Mouse (Mus musculus) forebrain, embryonic 13.5 days (tissue): ENCODE data around the gene Pard3b. TPM values are rescaled to one million over a fixed set of nuclear protein-coding genes. Genes with fewer than 3 reads are reported as not detected.

Source experiments
- ATAC-seq: fragments of 200-750 bp; cut with Nextera tagmentation; 2 replicates; pipeline ENCODE4 v1.8.0; 2017
- H3K27ac ChIP-seq: fragments of 300-500 bp; sonication (generic); 2 replicates; pipeline ENCODE4 v1.5.1; 2015; ENCODE audit warnings: inconsistent platforms, mild to moderate bottlenecking, moderate library complexity
- H3K27me3 ChIP-seq: fragments of 300-500 bp; sonication (generic); 2 replicates; pipeline ENCODE4 v1.6.1; 2015; ENCODE audit warnings: mild to moderate bottlenecking, inconsistent platforms
- H3K36me3 ChIP-seq: fragments of 300-500 bp; sonication (generic); 2 replicates; pipeline ENCODE4 v1.6.1; 2015; ENCODE audit warnings: mild to moderate bottlenecking, inconsistent platforms; ENCODE audit not compliant: poor library complexity, severe bottlenecking
- H3K4me1 ChIP-seq: fragments of 300-500 bp; sonication (generic); 2 replicates; pipeline ENCODE4 v1.6.1; 2015; ENCODE audit warnings: inconsistent platforms
- H3K4me2 ChIP-seq: fragments of 300-500 bp; sonication (generic); 2 replicates; pipeline ENCODE4 v1.6.1; 2015; ENCODE audit warnings: inconsistent platforms, mild to moderate bottlenecking, moderate library complexity
- H3K4me3 ChIP-seq: fragments of 300-500 bp; sonication (generic); 2 replicates; pipeline ENCODE4 v1.5.1; 2015; ENCODE audit warnings: mild to moderate bottlenecking, inconsistent platforms
- H3K9ac ChIP-seq: fragments of 300-500 bp; sonication (generic); 2 replicates; pipeline ENCODE4 v1.6.1; 2015; ENCODE audit warnings: mild to moderate bottlenecking, inconsistent platforms
- H3K9me3 ChIP-seq: fragments of 300-500 bp; sonication (generic); replicated peaks from 2 replicates; pipeline ENCODE4 v1.6.1; 2016; ENCODE audit warnings: inconsistent platforms
- WGBS: fragments of 180-500 bp; shearing (Covaris S2); methylation state at CpG from one replicate; pipeline ENCODE4 v1.1.7; 2015; 5-methylcytosine and 5-hydroxymethylcytosine counted together
- polyA plus RNA-seq: library from polyadenylated mRNA; unstranded; fragments of >200 nt; fragmentation: Nextera tagmentation; extraction: Ambion mirVana; gene quantifications from 2 replicates; pipeline ENCODE4 v1.2.1, GENCODE M21; 2015

Pard3b gene
- polyA plus RNA-seq, 1 experiment from 2014 or later: 10.5 TPM

GRCm38 (mm10) chr1:62309376-62309775, 670.8 kb downstream of the Pard3b start:
- no peaks in the 10 kb centered on the region for H3K36me3 ChIP-seq

GRCm38 (mm10) chr1:62325237-62325636, 686.6 kb downstream of the Pard3b start:
- Histone ChIP-seq H3K4me3 (no peak overlapping the region), H3K4me1 (peaks cover 10% of the 10 kb centered on the region), H3K9me3 (no peaks in the 10 kb centered on the region; the same call in 1 of the 2 replicates), H3K27ac (no peak overlapping the region), H3K36me3 (no peaks in the 10 kb centered on the region), H3K4me2 (no peak overlapping the region), H3K9ac (no peak overlapping the region), H3K27me3 (no peaks in the 10 kb centered on the region)
- WGBS: 6% methylated on average over 5 of the region's 5 CpGs
- no peak for ATAC-seq

More at GRCm38 (mm10) chr1:62309376-62309775, 670.8 kb downstream of the Pard3b start:
- no peak for ATAC-seq
- Histone ChIP-seq H3K4me3 (no peak overlapping the region), H3K27me3 (no peaks in the 10 kb centered on the region), H3K9ac (no peak overlapping the region), H3K4me2 (no peak overlapping the region), H3K27ac (no peak overlapping the region), H3K4me1 (0 out of 2 replicates have a peak, but pooled peaks cover 3% of the 10 kb centered on the region), H3K9me3 (no peaks in the 10 kb centered on the region)
- 91% methylated on average over 6 of the region's 6 CpGs for WGBS

GRCm38 (mm10) chr1:62327743-62328142, 689.1 kb downstream of the Pard3b start:
- WGBS: 92% methylated on average over 5 of the region's 5 CpGs

GRCm38 (mm10) chr1:62328808-62329207, 690.2 kb downstream of the Pard3b start:
- H3K4me1 ChIP-seq: peaks cover 15% of the 10 kb centered on the region
- no peak overlapping the region for H3K4me3 ChIP-seq
- WGBS: 81% methylated on average over 3 of the region's 3 CpGs
- H3K27ac ChIP-seq: no peak overlapping the region
- H3K9me3 ChIP-seq: no peaks in the 10 kb centered on the region
- no peaks in the 10 kb centered on the region for H3K27me3 ChIP-seq
- H3K4me2 ChIP-seq: no peak overlapping the region
- H3K36me3 ChIP-seq: no peaks in the 10 kb centered on the region
- no peak overlapping the region for H3K9ac ChIP-seq
- ATAC-seq: no peak

More at GRCm38 (mm10) chr1:62327743-62328142, 689.1 kb downstream of the Pard3b start:
- Histone ChIP-seq H3K27me3 (no peaks in the 10 kb centered on the region), H3K4me2 (no peak overlapping the region), H3K9ac (no peak overlapping the region), H3K36me3 (no peaks in the 10 kb centered on the region), H3K9me3 (no peaks in the 10 kb centered on the region), H3K27ac (no peak overlapping the region), H3K4me3 (no peak overlapping the region), H3K4me1 (peaks cover 11% of the 10 kb centered on the region)
- ATAC-seq: no peak

- H3K4me1 ChIP-seq: peaks cover 8% of the 10 kb centered on the region
- H3K4me2 ChIP-seq: no peak overlapping the region
- no peaks in the 10 kb centered on the region for H3K36me3 ChIP-seq
- H3K4me3 ChIP-seq: no peak overlapping the region
- no peaks in the 10 kb centered on the region for H3K9me3 ChIP-seq
- no peak overlapping the region for H3K27ac ChIP-seq
- no peaks in the 10 kb centered on the region for H3K27me3 ChIP-seq
- no peak for ATAC-seq
- no peak overlapping the region for H3K9ac ChIP-seq
- WGBS: 24% methylated on average over 2 of the region's 2 CpGs
Observed at GRCm38 (mm10) chr1:62333016-62333415, 694.4 kb downstream of the Pard3b start.

- H3K4me1 ChIP-seq: peaks cover 8% of the 10 kb centered on the region
- H3K4me3 ChIP-seq: no peak overlapping the region
- no peak overlapping the region for H3K4me2 ChIP-seq
- ATAC-seq: no peak
- no peak overlapping the region for H3K27ac ChIP-seq
- 51% methylated on average over 5 of the region's 5 CpGs for WGBS
- no peaks in the 10 kb centered on the region for H3K27me3 ChIP-seq
- H3K9me3 ChIP-seq: no peaks in the 10 kb centered on the region
- H3K36me3 ChIP-seq: no peaks in the 10 kb centered on the region
- no peak overlapping the region; the same call in 1 of the 2 replicates for H3K9ac ChIP-seq
Observed at GRCm38 (mm10) chr1:62334196-62334595, 695.6 kb downstream of the Pard3b start.

- no peak for ATAC-seq
- Histone ChIP-seq H3K4me1 (peaks cover 6% of the 10 kb centered on the region; the same call in 1 of the 2 replicates), H3K36me3 (no peaks in the 10 kb centered on the region), H3K9ac (no peak overlapping the region), H3K9me3 (no peaks in the 10 kb centered on the region), H3K27me3 (no peaks in the 10 kb centered on the region), H3K27ac (no peak overlapping the region), H3K4me3 (no peak overlapping the region), H3K4me2 (no peak overlapping the region)
- WGBS: 89% methylated on average over 1 of the region's 1 CpGs
Observed at GRCm38 (mm10) chr1:62340261-62340660, 701.6 kb downstream of the Pard3b start.

GRCm38 (mm10) chr1:62344286-62344685, 705.7 kb downstream of the Pard3b start:
- peaks cover 10% of the 10 kb centered on the region; the same call in 1 of the 2 replicates for H3K4me1 ChIP-seq
- H3K9ac ChIP-seq: no peak overlapping the region
- H3K36me3 ChIP-seq: no peaks in the 10 kb centered on the region
- no peaks in the 10 kb centered on the region for H3K27me3 ChIP-seq
- no peaks in the 10 kb centered on the region for H3K9me3 ChIP-seq
- H3K4me3 ChIP-seq: no peak overlapping the region
- ATAC-seq: no peak
- H3K4me2 ChIP-seq: no peak overlapping the region
- no peak overlapping the region; the same call in 1 of the 2 replicates for H3K27ac ChIP-seq
- WGBS: 26% methylated on average over 4 of the region's 4 CpGs

GRCm38 (mm10) chr1:62348371-62348770, 709.7 kb downstream of the Pard3b start:
- no peak; the same call in 1 of the 2 replicates for ATAC-seq
- Histone ChIP-seq H3K36me3 (no peaks in the 10 kb centered on the region), H3K4me3 (no peak overlapping the region), H3K4me2 (no peak overlapping the region), H3K27me3 (no peaks in the 10 kb centered on the region), H3K27ac (peak overlapping the region; percentile 54; the same call in 1 of the 2 replicates), H3K9ac (no peak overlapping the region), H3K4me1 (peaks cover 10% of the 10 kb centered on the region; the same call in 1 of the 2 replicates), H3K9me3 (no peaks in the 10 kb centered on the region)
- WGBS: 63% methylated on average over 4 of the region's 4 CpGs

- Histone ChIP-seq H3K4me2 (peak overlapping the region; percentile 15), H3K36me3 (no peaks in the 10 kb centered on the region), H3K4me3 (no peak overlapping the region), H3K9me3 (no peaks in the 10 kb centered on the region), H3K9ac (no peak overlapping the region), H3K4me1 (peaks cover 10% of the 10 kb centered on the region), H3K27me3 (no peaks in the 10 kb centered on the region), H3K27ac (peak overlapping the region; percentile 48)
- 10% methylated on average over 4 of the region's 4 CpGs for WGBS
- ATAC-seq: peak; percentile 80
Observed at GRCm38 (mm10) chr1:62355496-62355895, 716.9 kb downstream of the Pard3b start.

- Histone ChIP-seq H3K4me3 (no peak overlapping the region), H3K9ac (no peak overlapping the region), H3K27me3 (no peaks in the 10 kb centered on the region), H3K9me3 (0 out of 2 replicates have a peak, but pooled peaks cover 5% of the 10 kb centered on the region), H3K4me2 (no peak overlapping the region), H3K36me3 (no peaks in the 10 kb centered on the region), H3K4me1 (no peaks in the 10 kb centered on the region), H3K27ac (no peak overlapping the region)
- 88% methylated on average over 7 of the region's 7 CpGs for WGBS
- ATAC-seq: no peak
Observed at GRCm38 (mm10) chr1:62374427-62375050, 735.9 kb downstream of the Pard3b start.

- Histone ChIP-seq H3K9me3 (0 out of 2 replicates have a peak, but pooled peaks cover 5% of the 10 kb centered on the region), H3K27ac (no peak overlapping the region), H3K9ac (no peak overlapping the region), H3K4me3 (no peak overlapping the region), H3K4me1 (peaks cover 6% of the 10 kb centered on the region), H3K4me2 (no peak overlapping the region), H3K36me3 (no peaks in the 10 kb centered on the region), H3K27me3 (no peaks in the 10 kb centered on the region)
- ATAC-seq: no peak
- 89% methylated on average over 4 of the region's 4 CpGs for WGBS
Observed at GRCm38 (mm10) chr1:62378335-62378734, 739.7 kb downstream of the Pard3b start.
